Mouse (Mus musculus) erythroblast, embryonic 14.5 days (primary cell): ENCODE measurements around the gene Eif2ak4.

ENCODE experiments used
- GATA1 ChIP-seq: IDR thresholded peaks from 2 replicates; pipeline ENCODE4 v1.6.1; 2012; ENCODE audit warnings: low read length, inconsistent platforms, mixed read lengths
- TAL1 ChIP-seq: IDR thresholded peaks from 3 replicates; pipeline ENCODE4 v1.6.1; 2012; ENCODE audit warnings: low read length, inconsistent platforms, mixed read lengths

GRCm38 (mm10) chr2:118408336-118408895 lies 20.0 kb downstream of the Eif2ak4 start:
- TF ChIP-seq GATA1 (no peak), TAL1 (no peak)
